Mouse (Mus musculus) ovary, adult 18-20 months (tissue): ENCODE measurements around the gene Lor.
A peak's percentile ranks its signal among the peaks of the same experiment; 100 is the strongest.

Source experiments
- DNase-seq: peaks from one replicate; pipeline ENCODE4 v3.0.0; 2022; ENCODE audit warnings: low spot score, mixed read lengths

Gene Lor

DNA sequence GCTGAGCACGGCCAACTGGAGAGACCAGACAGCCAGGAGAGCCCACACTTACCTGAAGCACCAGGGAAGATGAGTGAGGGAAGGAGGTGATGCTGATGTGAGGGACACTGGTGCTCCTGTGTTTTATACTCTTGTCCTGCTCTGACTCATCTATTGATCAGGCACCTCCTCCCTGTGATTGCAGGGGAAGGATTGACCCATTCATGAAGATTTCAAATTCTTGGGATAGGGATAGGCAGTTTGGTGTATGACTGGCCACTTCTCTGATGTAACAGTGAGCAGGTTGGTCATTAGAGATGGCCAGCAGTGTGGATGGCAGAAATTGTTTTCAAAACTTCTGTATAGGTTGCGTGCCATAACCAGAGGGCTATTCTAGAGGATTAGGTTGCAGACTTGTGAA is at the start of gene Lor:
Gene Lor, minus strand, starts transcription at position 101 of the 400 bp plus-strand sequence.
- no peak for DNase-seq

DNA sequence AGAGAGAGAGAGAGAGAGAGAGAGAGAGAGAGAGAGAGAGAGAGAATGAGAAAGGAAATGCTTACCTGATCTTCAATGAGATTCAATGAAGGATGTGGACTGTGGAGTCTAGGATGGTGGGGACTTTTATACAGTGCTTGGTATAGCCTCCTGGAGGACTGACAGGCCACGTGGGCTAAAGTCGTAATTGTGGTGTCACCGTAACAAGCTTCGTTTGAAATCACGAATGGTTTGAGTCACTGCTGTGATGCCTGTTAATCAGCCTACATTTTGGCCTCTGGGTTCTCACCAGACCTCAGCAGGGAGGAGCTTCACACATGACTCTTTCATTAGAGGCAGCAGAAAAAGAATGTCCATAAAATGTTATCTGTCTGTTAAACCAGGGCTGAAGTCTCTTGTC is 40.9 kb upstream of the Lor start, which contains the start of gene Prr9:
Gene Prr9, minus strand, starts transcription at position 101 of the 400 bp plus-strand sequence.
- no peak for DNase-seq

DNA sequence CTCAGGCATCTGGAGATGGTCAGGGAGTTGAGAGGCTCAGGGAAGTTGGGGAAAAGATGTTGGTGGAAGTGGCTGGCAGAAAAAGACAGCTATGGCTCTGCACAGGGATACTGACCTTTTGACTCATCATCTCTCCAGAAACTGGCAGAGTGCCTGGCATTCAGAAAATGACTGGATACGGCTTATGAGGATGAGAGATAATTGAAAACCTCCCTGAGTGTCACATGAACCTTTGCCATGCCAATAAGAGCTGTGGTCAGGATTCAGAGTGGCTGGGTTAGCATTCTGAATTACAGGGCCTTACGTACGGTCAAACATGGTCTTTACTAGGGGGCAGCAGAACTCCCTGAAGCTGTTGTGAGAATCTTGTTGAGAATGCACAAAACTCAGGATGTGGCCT is 38.0 kb upstream of the Lor start:
- DNase-seq: no peak

DNA sequence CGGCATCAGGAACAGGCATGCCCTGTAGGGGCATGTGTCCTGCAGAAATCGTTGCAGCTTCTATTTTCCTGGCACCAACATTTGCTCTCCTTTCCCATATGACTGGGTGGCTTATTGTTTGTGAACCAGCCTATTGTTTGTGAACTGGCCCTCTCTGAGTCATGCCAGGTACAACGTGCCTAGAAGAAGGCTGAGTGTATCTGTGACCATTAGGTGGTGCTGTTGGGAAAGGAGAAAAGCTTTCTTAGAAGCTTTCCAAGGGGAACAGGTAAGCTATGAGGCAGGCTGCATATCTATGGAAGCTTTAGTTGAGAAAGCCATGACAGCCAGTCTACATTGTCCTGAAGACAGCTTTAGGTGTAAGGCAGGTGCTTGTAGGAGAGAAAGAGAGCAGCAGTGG is 35.0 kb upstream of the Lor start:
- DNase-seq: no peak

DNA sequence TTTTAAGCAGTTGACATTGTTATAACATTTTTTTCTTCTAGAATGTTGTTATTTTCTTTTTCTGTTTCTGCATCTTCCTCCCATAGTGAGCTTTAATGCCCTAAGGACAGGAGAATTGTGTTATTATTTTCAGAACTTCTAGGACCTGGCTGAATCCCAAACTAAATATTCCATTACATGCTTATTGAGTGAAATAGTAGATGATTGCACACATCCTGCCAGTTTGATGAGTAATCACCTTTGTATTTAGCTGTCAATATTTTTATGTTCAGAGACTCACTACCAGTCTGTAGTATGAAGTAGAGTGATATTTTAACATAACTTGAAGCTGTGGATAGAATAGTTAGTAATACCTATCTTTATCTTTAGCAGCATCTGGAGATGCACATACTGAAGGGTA is 28.6 kb upstream of the Lor start:
- no peak for DNase-seq

DNA sequence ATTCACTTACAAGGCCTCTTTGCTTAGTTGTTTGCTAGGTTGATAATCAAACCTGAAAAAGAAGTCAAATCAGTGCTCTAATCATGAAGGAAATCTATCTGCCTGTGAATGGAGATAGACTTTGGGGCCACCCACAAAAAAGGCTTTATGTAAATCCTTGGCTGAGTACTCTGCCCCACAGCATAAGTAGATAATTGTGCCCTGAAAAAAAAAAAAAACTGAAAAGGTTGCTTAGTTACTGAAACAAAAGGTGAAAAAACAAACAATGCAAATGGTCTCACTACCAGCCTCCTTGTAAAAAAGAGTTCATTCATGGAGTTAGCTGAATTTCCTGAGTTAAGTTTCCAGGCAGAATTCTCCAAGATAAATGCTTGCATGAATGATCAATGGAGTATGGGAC is 27.8 kb upstream of the Lor start:
- no peak for DNase-seq

DNA sequence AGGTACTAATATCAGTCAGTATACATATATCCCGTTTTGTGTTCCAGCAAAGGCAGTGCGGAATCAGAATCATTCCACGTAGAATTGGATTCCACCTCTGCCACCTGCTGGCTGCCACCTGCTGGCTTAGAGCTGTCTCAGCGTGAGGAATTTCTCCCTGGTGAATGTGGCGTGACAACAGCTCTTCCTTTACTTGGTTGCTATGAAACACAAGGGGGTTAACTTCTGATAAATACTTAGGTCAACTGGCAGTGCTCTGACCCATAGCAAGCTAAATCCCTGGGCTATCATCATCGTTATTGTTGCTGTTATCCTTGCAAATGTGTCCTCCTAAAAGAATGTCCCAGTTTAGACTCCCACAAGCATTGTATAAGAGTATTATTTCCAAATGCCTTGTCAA is 23.6 kb upstream of the Lor start:
- DNase-seq: peak; percentile 3

DNA sequence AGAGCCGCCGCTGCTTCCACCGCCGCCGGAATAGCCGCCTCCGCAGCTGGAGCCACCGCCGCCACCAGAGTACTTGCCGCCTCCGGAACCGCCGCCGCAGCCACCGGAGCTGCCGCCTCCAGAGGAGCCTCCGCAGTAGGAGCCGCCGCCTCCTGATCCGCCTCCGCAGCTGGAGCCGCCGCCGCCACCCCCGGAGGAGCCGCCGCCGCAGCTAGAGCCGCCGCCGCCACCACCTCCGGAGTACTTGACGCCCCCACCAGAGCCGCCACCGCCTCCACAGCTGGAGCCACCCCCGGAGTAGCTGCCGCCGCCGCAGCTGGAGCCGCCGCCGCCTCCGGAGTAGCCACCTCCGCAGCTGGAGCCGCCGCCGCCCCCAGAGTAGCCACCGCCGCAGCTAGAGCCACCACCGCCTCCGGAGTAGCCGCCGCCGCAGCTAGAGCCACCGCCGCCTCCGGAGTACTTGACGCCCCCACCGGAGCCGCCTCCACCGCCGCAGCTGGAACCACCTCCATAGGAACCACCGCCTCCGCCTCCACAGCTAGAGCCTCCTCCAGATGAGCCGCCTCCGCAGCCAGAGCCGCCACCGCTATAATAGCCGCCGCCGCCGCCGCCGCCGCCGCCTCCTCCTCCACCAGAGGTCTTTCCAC is 1.5 kb downstream of the Lor start:
- peak; percentile 17 for DNase-seq

DNA sequence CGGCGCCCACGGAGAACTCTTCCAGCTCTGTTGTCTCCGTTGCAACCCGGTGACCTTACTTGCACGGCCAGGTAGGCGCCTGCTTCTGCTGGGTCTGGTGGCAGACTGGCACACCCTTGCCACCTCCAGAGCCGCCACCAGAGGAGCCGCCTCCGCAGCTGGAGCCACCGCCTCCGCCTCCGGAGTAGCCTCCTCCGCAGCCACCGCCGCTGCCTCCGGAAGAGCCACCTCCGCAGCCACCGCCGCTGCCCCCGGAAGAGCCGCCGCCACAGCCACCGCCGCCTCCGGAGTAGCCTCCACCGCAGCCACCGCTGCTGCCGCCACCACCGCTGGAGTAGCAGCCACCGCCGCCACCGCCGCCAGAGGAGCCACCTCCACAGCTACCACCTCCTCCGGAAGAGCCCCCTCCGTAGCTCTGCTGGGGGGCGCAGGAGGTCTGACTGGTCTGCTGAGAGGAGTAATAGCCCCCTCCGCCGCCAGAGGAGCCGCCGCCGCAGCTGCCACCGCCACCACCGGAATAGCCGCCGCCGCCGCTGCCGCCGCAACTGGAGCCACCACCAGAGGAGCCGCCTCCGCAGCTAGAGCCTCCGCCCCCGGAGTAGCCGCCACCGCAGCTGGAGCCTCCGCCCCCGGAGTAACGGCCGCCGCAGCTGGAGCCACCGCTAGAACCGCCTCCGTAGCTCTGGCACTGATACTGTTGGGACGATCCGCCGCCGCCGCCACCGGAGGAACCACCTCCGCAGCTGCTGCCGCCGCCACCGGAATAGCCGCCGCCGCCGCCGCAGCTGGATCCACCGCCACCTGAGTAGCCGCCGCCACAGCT is 2.3 kb downstream of the Lor start:
- DNase-seq: peak; percentile 47

DNA sequence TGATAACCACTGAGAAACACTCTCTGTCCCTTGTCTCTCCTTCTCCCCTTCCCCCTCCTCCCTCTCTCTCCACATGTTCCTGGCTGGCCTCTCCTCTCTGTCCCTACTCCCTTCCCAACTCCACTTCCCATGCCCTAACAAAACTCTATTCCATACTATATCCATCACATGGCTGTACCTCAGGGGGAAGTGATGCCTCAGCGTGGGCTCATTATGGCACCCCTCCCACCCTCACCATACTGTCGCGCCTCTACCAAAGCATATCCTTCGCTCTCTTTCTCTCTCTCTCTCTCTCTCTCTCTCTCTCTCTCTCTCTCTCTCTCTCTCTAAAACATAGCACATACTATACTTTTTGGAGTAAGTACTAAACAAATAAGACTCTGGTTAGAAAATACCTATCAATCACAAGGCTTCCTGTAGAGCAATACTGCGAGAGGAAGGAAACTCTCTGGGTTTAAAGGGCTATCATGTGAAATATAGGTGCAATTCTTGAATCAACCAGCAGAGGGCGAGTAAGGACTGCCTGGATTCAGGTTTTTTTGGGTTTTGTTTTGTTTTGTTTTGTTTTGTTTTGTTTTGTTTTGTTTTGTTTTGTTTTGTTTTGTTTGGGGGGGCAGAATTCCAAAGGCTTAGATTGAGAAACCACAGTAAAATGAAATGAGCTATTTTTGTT is 32.4 kb downstream of the Lor start:
- no peak for DNase-seq

DNA sequence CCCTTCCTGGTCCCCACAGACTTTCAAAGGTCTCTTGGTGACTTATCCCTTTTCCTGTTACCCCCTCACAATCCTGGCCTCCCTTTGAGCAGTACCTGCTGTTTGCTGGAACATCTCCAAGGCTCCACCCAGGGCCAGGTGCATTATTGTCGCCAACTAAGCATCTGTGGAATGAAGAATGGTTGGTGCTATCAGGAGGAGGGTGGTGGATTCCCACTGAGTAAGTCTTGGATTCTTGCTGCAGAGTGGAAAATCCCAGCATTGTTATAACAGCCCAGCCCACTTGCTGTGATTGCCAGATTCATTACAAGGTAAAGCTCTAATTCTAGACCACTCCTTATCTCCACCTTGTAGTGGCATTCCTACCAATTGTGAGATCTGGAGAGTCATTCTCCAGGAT is 49.0 kb downstream of the Lor start:
- DNase-seq: no peak

DNA sequence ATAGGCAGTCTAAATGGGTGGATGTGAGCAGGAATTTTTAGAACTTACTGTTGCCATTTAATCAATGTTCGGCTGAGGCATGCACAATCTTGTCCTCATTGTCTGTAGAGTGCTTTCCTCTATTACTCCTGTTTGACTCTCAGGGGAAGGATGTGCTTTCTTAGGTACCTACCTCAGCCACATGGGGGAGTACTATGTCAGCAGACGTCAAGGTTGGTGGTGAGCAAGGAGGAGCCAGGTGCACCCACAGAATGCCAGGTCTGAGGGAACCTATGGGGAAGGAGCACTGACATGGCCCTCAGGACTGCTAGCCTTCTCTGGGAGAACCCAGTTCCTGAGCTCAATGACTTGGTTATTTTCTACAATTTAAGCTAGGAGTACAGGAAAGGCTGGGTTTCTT is 49.7 kb downstream of the Lor start:
- no peak for DNase-seq
